Mouse (Mus musculus) kidney, postnatal 36 days (tissue): ENCODE measurements around the gene Hyou1.
"Not testable (repeated sequence)": the region's sequence is repeated elsewhere in the genome, so short reads cannot be mapped to it uniquely, and the experiment has no call there.

Experiments
- DNase-seq, 2 experiments: peaks; one replicate each; pipeline ENCODE4 v3.0.0; 2021 to 2022; ENCODE audit warnings: mixed read lengths in 2 of 2

Gene Hyou1

DNA sequence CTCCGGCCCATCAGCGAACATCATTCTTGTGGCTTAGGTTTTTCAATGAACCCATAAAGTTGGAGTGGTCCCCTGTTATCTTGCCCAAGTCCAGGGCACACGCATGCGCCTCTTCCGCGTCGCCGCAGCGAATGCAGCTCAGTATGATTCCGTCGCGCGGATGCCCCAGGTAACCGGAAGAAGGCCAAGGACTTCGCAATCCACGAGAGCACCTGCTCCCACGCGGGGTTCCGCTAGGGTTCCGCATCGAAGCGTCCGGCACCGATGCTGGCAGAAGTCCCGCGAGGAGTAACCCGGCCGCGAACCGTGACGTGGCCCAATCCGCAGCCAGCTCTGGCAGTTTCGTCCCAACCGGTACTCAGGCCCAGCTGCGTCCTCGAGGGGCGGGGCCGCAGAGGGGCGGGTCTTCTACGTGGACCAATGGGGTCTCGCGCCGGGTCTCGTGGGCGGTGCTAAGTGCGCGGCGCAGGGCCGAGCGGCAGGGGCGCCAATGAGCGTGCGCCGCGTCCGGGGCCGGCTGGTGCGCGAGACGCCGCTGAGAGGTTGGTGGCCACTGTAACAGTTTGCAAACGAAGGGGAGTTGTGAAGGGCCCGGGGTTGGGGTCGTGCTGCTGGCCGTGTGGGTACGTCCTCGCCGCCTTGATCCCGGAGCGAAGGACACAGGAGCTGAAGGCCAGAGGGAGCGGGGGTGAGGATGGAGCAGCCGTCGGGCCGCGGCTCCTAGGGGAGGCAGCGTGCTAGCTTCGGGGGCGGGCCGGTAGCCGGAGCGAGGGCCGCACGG lies at the start of gene Hyou1:
Gene Hyou1, plus strand, starts transcription at position 437 of the 781 bp plus-strand sequence.
- peak; percentile 99 for DNase-seq

DNA sequence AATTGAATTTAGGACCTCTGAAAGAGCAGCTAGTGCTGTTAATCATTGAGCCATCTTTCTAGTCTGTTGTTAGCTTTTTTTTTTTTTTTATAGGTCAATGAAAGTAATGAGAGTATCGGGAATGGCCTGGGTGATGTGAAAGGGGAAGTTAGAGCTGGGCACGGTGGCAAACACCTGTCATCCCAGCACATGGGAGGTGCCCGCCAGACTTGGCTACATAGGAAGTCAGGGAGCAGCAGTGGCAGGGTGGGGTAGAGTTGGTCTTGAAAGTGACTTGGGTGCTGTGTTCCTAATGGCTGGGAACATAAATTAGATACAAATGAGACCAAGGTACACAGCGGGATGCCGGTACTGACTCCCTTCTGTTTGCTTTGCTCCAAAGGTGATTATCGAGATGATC lies 48.6 kb upstream of the Hyou1 start:
- no peak for DNase-seq

DNA sequence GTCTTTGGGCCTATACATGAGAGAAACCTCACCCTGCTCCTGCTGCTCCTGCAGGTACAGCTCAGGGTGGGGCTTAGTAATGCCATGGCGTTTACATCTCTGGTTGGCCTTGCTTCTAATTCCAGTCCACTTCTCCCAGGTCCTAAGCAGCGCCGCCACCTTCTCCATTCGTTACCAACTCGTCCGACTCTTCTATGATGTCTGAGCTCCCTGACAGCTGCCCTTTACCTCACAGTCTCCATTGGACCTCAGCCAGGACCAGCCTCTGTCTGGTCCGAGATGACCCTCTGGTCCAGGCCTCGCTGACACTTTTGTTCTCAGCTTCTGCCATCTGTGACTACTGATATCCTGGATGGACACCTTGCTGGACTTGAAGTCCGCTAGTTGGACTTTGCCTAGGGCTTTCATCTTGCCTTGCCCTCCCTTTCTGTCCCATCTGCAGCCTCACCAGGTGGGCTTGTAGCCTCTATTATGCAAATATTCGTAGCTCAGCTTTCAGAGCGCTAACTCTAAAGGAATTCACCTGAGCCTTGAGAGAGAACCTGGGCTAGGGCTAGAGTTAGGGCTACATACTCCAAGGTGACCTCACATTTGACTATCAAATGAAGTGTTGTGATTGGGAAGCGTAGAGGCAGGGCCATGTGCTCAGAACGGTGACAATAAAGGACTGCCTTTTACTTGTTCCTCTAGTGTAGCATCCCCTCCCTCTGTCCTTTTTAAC lies 46.2 kb upstream of the Hyou1 start:
- no peak for DNase-seq

DNA sequence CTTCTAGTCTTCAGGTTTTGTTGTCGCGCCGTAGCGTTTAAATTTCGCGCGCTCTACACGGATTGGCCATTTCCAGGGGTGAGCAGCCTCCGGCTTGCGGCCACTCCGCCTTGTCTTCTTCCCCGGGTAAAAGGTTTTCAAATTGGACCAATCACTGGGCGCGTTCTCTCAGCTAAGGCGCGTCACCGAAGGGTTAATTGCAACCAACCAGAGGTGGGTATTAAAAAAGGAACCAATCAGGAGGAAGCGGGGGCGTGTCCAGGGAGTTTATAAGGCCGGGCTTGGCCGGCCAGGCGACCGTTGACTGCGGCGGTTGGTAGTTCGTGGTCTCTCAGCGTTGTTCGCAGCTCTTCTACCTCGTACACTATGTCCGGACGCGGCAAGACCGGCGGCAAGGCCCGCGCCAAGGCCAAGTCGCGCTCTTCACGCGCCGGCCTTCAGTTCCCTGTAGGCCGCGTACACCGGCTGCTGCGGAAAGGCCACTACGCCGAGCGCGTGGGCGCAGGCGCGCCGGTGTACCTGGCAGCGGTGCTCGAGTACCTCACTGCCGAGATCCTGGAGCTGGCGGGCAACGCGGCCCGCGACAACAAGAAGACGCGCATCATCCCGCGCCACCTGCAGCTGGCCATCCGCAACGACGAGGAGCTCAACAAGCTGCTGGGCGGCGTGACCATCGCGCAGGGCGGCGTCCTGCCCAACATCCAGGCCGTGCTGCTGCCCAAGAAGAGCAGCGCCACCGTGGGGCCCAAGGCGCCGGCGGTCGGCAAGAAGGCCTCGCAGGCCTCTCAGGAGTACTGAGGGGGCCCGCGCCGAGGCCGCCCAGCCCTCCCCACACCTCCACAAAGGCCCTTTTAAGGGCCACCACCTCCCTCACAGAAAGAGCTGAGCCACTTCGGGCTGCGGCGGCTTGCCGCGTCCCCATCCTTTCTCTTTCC lies 44.6 kb upstream of the Hyou1 start, which contains the start of gene H2afx:
Gene H2afx, plus strand, starts transcription at position 299 of the 935 bp plus-strand sequence.
- DNase-seq: peak; percentile 97 to 100

DNA sequence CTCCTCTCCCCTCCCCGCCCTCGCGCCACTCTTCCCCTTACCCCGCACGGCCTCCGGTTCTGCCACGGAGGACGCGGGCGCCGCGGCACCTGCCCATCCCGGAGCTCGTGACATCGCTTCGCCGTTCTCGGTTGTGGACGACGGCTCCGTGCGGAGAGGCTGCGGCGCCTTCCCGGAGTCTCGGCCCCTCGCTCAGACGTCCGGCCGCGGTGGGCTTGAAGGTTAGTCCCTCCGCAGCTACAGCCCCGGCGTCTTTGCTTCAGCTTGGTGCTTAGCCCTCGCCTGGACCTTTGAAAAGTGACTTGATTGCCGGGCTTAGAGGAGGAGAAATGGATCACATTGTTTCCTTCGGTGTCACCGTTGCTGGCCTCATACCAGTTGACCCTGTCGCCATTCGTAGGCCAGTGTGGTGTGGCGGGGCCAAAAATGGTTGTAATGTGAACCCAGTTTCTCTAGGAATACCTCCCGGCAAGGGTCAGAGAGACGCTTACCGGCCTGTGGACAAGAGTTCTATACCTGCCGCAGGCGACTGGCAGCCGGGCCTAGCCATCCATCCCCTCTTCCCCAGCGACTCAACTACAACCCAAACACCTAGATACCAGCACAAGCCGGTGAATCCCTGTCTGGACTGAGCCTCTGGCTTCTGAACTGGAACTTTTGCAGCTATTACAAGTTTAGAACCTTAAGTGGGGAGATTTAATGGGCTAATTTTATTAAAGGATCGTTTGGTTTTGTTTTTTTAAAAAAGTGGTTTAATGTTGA lies 43.8 kb upstream of the Hyou1 start:
- peak; percentile 37 to 46 for DNase-seq

DNA sequence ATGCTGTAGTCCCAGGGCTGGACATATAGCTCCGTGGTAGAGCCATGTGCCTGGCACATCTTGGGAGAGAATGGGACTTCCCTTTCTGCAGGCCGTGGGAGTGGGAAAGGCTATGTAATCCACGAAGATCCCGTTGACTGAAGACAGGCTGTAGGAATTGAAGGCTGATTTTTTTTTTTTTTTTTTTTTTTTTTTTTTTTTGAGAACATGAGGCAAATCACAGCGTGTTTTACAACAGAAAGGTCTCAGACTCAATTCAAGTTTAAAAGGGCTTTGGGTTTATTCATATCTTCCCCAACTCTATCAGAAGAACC lies 43.2 kb upstream of the Hyou1 start:
- no peak for DNase-seq

DNA sequence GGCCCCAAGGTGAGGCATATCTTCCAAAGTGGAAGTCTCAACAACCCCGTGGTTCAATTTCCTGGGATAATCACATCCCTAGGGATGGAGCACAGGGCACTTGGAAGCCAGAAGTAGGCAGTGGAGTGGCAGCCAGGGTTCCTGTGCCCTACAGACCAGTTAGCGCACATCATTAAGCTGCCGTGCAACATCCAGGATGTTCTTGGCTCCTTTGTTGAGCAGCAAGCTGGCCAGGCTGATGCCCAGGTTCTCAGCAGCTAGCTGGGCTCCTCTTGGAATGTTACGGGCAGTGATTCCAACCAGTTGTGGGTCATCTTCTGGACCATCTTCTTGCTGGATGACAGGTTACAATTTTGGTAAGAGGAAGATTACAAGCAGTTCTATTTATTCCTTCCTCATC lies 42.8 kb upstream of the Hyou1 start:
- DNase-seq: not testable (repeated sequence)

DNA sequence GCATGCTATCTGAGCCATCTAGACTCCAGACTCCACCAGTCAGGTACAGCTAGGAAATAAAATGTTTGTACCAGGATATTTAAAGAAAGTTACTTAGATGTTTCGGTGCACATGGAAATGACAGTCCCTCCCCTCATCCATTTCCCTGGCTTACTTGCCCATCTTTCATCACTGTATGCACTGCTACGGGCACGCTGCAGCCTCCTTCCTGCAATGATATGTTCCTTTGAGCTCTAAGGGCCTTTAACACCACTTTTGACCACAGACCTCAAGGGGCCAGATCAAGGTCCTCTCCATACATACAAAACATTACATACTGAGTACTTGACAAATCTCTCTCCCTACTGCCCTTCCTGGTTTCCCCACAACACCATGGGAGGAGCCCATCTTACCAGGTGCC lies 42.3 kb upstream of the Hyou1 start:
- DNase-seq: no peak

DNA sequence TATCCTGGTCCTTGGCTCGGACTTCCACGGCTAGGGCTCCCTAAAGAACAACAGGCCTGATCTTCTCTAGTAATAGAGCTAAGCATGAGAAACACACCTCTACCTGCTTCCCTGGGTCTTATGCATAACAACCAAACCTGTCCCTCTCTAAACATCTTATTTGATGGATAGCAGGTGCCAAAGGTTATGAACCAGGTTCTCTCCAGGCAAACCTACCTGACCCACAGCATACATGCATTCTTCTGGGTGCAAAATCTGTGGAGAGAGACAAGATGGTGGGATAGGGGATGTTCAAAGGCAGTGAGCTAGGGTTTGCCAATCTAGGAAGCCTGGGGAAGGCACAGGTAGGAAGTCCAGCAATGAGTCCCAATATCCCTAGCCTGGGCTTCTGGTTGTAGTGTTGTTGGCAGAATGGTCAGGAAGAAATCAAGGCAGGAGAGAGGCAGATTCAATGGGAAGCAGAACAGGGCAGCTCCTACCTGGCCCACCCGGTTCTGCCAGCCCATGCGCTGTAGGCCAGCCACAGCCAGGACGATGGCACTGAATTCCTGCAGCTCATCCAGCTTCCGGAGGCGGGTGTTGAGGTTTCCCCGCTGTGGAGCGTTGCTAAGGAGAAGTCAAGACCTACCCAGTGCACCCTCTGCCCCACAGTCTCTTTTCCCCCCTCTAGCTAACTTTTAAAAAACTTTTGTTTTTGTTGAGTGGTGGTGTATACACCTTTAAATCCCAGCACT lies 41.7 kb upstream of the Hyou1 start:
- no peak for DNase-seq

DNA sequence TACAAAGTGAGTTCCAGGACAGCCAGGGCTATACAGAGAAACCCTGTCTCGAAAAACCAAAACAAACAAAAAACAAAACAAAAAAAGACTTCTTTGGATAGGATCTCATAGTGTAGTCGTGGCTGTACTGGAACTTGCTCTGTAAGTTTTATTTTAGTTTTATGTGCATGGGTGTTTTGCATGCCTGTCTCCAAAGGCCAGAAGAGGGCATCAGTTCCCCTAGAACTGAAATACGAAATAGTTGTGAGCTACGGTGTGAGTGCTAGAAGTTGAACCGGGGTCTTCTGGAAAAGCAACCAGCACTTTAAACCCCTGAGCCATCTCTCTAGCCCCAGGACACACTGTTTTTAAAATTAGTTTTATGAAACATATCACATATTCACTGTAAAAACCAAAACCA lies 40.7 kb upstream of the Hyou1 start:
- no peak for DNase-seq

DNA sequence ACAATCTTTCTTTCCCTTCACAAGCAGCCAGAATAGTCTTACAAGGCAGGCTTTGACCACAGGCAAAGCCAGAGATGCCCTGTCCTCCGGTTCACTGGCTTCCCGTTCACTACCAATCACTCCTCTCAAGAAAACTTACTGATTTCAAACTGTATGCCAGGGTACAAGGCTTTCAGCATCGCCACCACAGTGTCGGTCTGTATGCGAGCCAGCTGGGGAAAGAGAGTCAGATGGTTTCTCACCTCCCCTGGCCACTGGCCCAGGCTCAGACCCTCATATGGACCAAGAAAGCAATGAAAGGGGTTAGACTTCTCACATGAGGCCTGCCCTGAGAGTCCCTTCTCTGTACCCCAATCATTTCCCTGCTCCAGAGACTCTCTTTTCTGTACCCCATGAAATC lies 37.8 kb upstream of the Hyou1 start:
- DNase-seq: no peak

DNA sequence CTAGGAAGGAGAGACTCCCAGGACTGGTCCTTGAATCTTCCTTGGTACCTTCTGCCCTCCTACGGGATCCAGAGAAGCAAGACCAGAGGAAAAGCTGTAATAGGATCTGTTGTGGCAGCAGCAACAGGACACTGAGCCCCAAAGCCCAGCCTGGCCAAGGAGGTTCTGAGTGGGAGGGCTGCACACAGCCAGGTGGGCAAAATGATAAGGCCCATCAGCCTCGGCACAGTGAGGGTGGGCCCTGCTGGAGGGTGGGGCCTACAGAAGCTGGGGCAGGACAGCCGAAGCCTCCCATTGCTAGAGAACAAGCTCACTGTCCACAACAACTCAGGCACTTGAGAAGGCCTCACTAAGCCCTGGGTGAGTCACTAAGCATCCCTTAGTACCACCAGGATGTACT lies 37.1 kb upstream of the Hyou1 start:
- no peak for DNase-seq

DNA sequence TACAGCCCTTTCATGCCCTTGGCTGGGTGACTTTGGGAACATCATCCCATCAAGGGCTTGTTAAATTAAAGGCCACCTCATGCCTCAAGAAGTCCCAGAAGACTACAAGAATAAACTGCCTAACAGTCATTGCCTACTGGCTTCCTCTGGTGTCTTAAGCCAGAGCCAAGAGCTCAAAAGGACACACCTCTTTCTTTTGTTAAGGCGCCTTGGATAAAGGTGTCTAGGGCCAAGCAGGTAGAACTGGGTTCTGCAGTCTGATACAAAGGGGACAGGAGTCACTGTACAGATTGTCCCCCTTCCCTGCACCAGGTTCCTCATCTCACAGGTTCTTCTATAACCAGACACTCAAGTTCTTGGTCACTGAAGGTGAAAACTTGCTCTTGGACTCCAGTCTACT lies 36.7 kb upstream of the Hyou1 start:
- DNase-seq: no peak

DNA sequence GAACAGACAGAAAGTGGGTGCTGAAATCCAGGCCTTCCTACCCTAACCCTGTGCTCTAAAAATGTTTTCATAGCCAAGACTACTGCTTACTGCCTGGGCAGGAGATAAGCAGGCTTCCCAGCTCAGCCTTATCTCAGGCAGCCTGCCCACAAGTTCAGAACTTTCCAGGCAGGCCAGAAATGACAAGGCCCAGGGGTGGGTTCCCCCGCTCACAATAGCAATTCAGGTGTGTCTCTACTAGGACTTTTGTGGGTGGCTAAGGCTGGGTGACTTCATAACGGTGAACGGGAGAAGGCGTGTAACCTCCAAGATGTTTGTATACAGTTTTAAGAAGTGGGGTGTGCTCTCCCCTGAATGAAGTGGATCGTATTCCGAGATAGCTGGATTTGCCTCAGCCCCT lies 36.0 kb upstream of the Hyou1 start:
- DNase-seq: peak in 1 of 2 experiments; percentile 16

DNA sequence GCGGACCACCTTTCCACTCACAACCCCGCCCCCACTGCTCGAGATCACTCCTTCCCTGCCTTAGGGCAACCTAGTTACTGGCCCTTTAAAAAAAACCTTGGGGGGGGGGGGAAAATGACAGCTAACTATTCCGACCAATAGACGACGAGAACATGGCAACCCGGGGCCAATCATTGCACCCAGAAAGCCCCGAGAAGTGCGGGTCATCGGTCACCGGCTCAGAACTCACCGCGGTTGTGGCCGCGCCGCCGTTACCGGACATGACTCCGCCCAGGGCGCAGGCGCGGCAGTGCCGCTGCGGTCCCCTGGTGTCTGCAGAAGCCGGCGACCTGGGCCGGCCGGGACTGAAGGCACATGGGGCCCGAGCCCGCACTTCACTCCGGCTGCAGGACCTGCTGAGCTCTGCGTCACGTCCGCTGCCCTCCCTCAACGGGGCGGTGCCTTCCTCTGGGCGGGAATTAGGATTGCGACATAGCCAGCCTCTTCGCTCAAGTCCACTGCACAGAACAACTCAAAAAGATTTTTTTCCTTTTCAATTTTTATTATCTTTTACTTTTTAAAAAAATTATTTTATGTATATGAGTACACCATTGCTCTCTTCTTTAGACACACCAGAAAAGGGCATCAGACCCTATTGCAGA lies 35.4 kb upstream of the Hyou1 start, which contains the start of gene Hmbs:
Gene Hmbs, minus strand, starts transcription at position 448 of the 641 bp plus-strand sequence.
- peak; percentile 95 for DNase-seq

DNA sequence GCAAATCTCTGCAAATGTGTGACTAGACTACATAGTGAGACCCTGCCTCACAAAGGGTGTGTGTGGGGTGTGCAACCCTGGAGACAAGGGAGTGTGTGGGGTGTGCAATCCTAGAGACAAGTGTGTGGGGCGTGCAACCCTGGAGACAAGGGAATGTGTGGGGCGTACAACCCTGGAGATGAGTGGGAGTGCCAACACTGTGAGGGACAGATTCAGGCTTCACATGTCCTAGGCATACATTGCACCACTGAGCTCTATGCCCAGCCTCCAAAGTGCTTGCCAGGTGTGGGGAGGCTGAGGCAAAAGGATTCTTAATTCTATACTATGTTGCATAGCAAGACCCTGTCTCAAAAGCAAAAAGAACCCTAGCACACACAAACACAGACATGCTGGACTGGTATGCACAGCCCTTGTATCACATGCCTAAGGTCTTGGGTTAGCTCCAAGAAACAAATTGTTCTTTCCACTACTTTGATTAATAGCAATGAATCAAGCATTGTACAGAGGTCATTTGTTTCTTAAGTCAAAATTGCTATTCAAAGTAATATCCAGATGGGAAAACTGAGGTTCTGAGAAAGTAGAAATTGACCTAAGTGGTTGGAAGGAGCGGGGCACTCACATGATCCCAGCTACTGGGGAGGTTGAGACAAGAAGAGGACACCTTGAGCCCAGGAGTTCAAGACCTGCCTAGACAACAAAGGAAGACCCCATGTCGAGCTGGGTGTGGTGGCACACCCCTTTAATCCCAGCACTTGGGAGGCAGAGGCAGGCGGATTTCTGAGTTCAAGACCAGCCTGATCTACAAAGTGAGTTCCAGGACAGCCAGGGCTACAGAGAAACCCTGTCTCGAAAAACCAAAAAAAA lies 33.5 kb upstream of the Hyou1 start:
- peak in 1 of 2 experiments; percentile 25 for DNase-seq

DNA sequence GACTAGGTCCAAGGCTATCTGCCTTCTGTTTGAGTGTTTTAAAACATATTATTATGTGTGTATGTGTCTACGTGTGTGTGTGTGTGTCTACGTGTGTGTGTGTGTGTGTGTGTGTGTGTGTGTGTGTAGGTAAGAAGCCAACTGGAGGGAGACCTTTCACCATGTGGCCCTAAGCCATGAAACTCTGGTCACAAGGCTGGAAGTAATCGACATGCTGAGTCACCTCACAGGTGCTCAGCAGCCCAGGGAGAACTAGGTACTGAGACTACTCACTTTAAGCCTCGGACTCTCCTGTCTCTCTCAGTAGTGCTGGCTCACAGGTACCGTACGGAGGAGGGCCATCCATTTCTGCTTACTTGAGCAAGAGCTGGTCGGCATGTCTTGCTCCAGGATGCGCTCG lies 32.1 kb upstream of the Hyou1 start:
- peak in 1 of 2 experiments; percentile 32 for DNase-seq

DNA sequence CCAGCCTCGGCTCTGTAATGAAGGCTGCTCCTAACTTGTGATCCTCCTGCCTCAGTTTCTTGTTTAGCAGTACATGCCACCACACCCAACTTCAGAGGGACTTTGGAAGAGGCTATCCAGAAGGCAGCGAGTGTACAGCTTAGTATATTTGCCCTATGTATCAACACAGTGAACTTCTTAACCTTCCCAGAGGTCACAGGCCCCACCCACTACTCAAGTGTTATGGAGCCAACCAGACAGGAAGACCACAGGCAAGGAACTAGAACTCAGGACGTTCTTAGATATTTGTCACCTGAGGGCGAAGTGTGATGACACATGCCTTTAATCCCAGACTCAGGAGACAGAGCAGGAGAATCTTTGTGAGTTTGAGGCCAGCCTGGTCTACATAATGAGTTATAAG lies 31.7 kb upstream of the Hyou1 start:
- DNase-seq: no peak

DNA sequence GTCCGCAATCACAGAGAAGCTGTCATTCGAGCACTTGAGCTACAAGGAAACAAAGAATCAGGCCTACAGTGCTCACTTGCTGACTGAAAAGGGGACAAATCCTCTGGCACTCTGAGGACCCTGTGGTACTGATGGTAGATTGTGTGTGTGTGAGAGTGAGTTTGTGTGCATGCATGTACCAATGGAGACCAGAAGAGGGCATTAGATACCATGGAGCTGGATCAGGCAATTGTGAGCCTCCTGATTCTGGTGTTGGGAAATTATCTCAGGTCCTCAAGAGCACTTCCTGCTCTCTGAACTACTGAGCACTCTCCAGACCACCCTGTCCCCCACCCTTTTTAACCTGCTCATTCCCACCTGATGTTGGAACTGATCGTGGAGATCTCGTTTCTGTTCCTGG lies 30.7 kb upstream of the Hyou1 start:
- no peak for DNase-seq

DNA sequence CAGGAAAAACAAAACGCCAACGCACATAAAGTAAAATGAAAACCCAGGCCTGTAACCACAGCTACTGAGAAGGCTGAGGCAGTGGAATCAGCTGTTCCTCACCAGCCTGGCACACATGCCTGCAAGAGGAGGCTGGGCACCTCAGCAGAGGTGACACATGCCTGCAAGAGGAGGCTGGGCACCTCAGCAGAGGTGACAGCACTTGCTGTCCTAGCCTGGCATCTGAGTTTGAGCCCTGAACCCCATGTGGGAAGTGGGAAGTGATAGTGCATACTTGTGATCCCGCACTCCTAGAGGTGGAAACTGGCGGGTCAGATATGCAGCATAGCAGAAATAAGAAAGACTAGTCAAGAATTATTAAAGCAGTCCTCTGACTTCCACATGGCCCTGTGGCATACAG lies 27.9 kb upstream of the Hyou1 start:
- DNase-seq: no peak
